In the genomic region with DNA sequence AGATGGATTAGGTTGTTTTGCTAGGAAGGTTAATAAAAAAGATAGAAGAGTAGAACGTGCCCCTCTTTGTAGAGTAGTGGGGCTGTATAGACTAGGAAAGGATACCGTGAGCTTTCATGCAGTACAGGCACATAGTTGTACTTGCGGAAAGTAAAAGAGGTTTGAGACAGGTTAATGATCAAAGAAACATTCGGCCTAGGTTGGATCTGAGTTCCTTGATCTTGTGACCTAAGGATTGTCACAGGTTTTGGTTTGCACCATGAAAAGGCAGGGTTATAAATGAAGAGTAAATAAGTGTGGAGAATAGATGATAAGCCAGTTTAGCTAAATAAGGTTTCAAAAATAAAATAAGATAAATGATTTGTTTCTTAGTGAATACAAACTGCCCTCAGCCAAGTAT, we compare ENCODE assay signal across 34 mouse cellular contexts. TPM values are rescaled to one million over a fixed set of nuclear protein-coding genes. Genes with fewer than 3 reads are reported as not detected.
"Had no signal": no experiment of that assay in that cellular context is flagged by ENCODE, and none has a peak within 500 bp of the region (broad histone marks: within the 10 kb centered on the region; RNA-seq: fewer than 3 reads in every experiment).

No protein-coding gene starts in this region.

- ATAC-seq: liver, postnatal 0 days; lung, postnatal 0 days; midbrain, embryonic 13.5 days; midbrain, embryonic 15.5 days; midbrain, embryonic 16.5 days had no signal

- H3K9ac ChIP-seq: limb, embryonic 12.5 days; limb, embryonic 13.5 days; limb, embryonic 15.5 days; liver, embryonic 13.5 days; liver, embryonic 14.5 days; liver, embryonic 15.5 days; liver, postnatal 0 days; lung, embryonic 14.5 days; lung, embryonic 15.5 days; midbrain, embryonic 12.5 days; midbrain, embryonic 13.5 days; midbrain, embryonic 15.5 days; neural tube, embryonic 12.5 days had no signal

- H3K4me3 ChIP-seq: limb, embryonic 10.5 days; limb, embryonic 12.5 days; limb, embryonic 13.5 days; limb, embryonic 15.5 days; liver, embryonic 13.5 days; liver, embryonic 15.5 days; lung, embryonic 15.5 days; megakaryocyte, embryonic 14.5 days; midbrain, embryonic 10.5 days; midbrain, embryonic 12.5 days; midbrain, embryonic 13.5 days; midbrain, embryonic 15.5 days; myocyte; neural tube, embryonic 12.5 days had no signal

- DNase-seq: left cerebral cortex, postnatal 4 days; liver; liver, embryonic 13.5 days; liver, postnatal 0 days; lung, adult 18-20 months; lung, adult 2 months; lung, embryonic 14.5 days; lung, postnatal 10 days; lung, postnatal 14 days; lung, postnatal 36 days; lung, postnatal 4 days; midbrain, embryonic 14.5 days had no signal

- H3K4me2 ChIP-seq: limb, embryonic 12.5 days; limb, embryonic 13.5 days; limb, embryonic 15.5 days; liver, embryonic 11.5 days; liver, embryonic 13.5 days; liver, embryonic 15.5 days; lung, embryonic 14.5 days; lung, embryonic 15.5 days; midbrain, embryonic 11.5 days; midbrain, embryonic 12.5 days; midbrain, embryonic 13.5 days; midbrain, embryonic 15.5 days; neural tube, embryonic 12.5 days had no signal

- H3K9me3 ChIP-seq: limb, embryonic 10.5 days; limb, embryonic 12.5 days; limb, embryonic 13.5 days; limb, embryonic 15.5 days; liver, embryonic 13.5 days; liver, embryonic 15.5 days; lung, embryonic 15.5 days; megakaryocyte, embryonic 14.5 days; midbrain, embryonic 10.5 days; midbrain, embryonic 12.5 days; midbrain, embryonic 13.5 days; midbrain, embryonic 15.5 days; neural tube, embryonic 12.5 days had no signal

- H3K27me3 ChIP-seq: limb, embryonic 12.5 days; limb, embryonic 13.5 days; limb, embryonic 15.5 days; liver, embryonic 13.5 days; liver, embryonic 15.5 days; lung, embryonic 15.5 days; midbrain, embryonic 12.5 days; midbrain, embryonic 13.5 days; neural tube, embryonic 12.5 days had no signal

- H3K27ac ChIP-seq: limb, embryonic 10.5 days; limb, embryonic 12.5 days; limb, embryonic 13.5 days; limb, embryonic 15.5 days; liver, embryonic 13.5 days; liver, embryonic 14.5 days; liver, embryonic 15.5 days; lung, embryonic 15.5 days; macrophage; midbrain, embryonic 10.5 days; midbrain, embryonic 12.5 days; midbrain, embryonic 13.5 days; midbrain, embryonic 15.5 days; neural tube, embryonic 12.5 days had no signal

RNA-seq across cellular contexts. Expression of gene Snhg11, which starts 11.3 kb away (rescaled TPM):
- total RNA-seq: megakaryocyte, adult 5-6 weeks; megakaryocyte-erythroid progenitor cell, adult 5-6 weeks; monocyte, adult 5-6 weeks had no signal
- polyA plus RNA-seq: myocyte had no signal

RNA-seq across cellular contexts. Expression of gene Lbp, which starts 57.9 kb away (rescaled TPM):
- total RNA-seq: megakaryocyte-erythroid progenitor cell, adult 5-6 weeks had no signal
